Mouse (Mus musculus) heart, embryonic 10.5 days (tissue): ENCODE measurements around the gene Olfr187. TPM values are rescaled to one million over a fixed set of nuclear protein-coding genes. Genes with fewer than 3 reads are reported as not detected.
"Not testable (repeated sequence)": the region's sequence is repeated elsewhere in the genome, so short reads cannot be mapped to it uniquely, and the experiment has no call there.

Source experiments
- DNase-seq: peaks from one replicate; pipeline ENCODE4 v3.0.0-alpha.2; 2017; ENCODE audit warnings: low spot score
- H3K27ac ChIP-seq: fragments of 300-500 bp; sonication (generic); 2 replicates; pipeline ENCODE4 v1.5.1; 2016; ENCODE audit warnings: mild to moderate bottlenecking
- H3K27me3 ChIP-seq: fragments of 300-500 bp; sonication (generic); 2 replicates; pipeline ENCODE4 v1.6.1; 2016; ENCODE audit warnings: mild to moderate bottlenecking; ENCODE audit not compliant: poor library complexity, insufficient read depth, severe bottlenecking
- H3K36me3 ChIP-seq: fragments of 300-500 bp; sonication (generic); 2 replicates; pipeline ENCODE4 v1.6.1; 2016; ENCODE audit warnings: mild to moderate bottlenecking, moderate library complexity
- H3K4me1 ChIP-seq: fragments of 300-500 bp; sonication (generic); 2 replicates; pipeline ENCODE4 v1.6.1; 2016; ENCODE audit warnings: mild to moderate bottlenecking
- H3K4me3 ChIP-seq: fragments of 300-500 bp; sonication (generic); 2 replicates; pipeline ENCODE4 v1.5.1; 2016; ENCODE audit warnings: mild to moderate bottlenecking, moderate library complexity
- H3K9me3 ChIP-seq: fragments of 300-500 bp; sonication (generic); 2 replicates; pipeline ENCODE4 v1.6.1; 2016; ENCODE audit warnings: mild to moderate bottlenecking, moderate library complexity
- WGBS: fragments of 180-500 bp; shearing (Covaris S2); methylation state at CpG from one replicate; pipeline ENCODE4 v1.1.7; 2016; 5-methylcytosine and 5-hydroxymethylcytosine counted together
- polyA plus RNA-seq: library from polyadenylated mRNA; unstranded; fragments of >200 nt; fragmentation: Nextera tagmentation; extraction: Ambion mirVana; gene quantifications from 2 replicates; pipeline ENCODE4 v1.2.1, GENCODE M21; 2016

The Olfr187 gene
- polyA plus RNA-seq: not detected in 2 replicates

GRCm38 (mm10) chr16:59039710-59040109, at the start of gene Olfr187:
Gene Olfr187, minus strand, starts transcription at chr16:59039767.
- no peaks in the 10 kb centered on the region for H3K9me3 ChIP-seq
- no peaks in the 10 kb centered on the region for H3K27me3 ChIP-seq
- no peaks in the 10 kb centered on the region for H3K36me3 ChIP-seq
- WGBS: 84% methylated on average over 7 of the region's 7 CpGs
- no peak within 1 kb of the TSS for H3K4me3 ChIP-seq
- H3K4me1 ChIP-seq: no peaks in the 10 kb centered on the region
- no peak within 1 kb of the TSS for H3K27ac ChIP-seq
- DNase-seq: no peak

- H3K27me3 ChIP-seq, H3K36me3 ChIP-seq, H3K27ac ChIP-seq, H3K4me1 ChIP-seq, H3K4me3 ChIP-seq, DNase-seq, H3K9me3 ChIP-seq: not testable (repeated sequence)
- WGBS: 80% methylated on average over 2 of the region's 2 CpGs
Measured at GRCm38 (mm10) chr16:59081113-59081512, 41.5 kb upstream of the Olfr187 start.

GRCm38 (mm10) chr16:59077905-59078304, 38.3 kb upstream of the Olfr187 start, which contains the start of gene Olfr190:
Gene Olfr190, minus strand, starts transcription at chr16:59078005.
- WGBS: 80% methylated on average over 5 of the region's 5 CpGs
- DNase-seq: no peak
- Histone ChIP-seq H3K4me1 (no peaks in the 10 kb centered on the region), H3K9me3 (no peaks in the 10 kb centered on the region), H3K4me3 (no peak within 1 kb of the TSS), H3K27ac (no peak within 1 kb of the TSS), H3K27me3 (no peaks in the 10 kb centered on the region), H3K36me3 (no peaks in the 10 kb centered on the region)

- Histone ChIP-seq H3K4me3 (no peak overlapping the region), H3K9me3 (no peaks in the 10 kb centered on the region), H3K27me3 (no peaks in the 10 kb centered on the region), H3K4me1 (no peaks in the 10 kb centered on the region), H3K36me3 (no peaks in the 10 kb centered on the region), H3K27ac (no peak overlapping the region)
- DNase-seq: no peak
- WGBS: 92% methylated on average over 1 of the region's 1 CpGs
Measured at GRCm38 (mm10) chr16:59073520-59073919, 34.0 kb upstream of the Olfr187 start.

GRCm38 (mm10) chr16:59071755-59072154, 32.2 kb upstream of the Olfr187 start:
- no peak for DNase-seq
- Histone ChIP-seq H3K36me3 (no peaks in the 10 kb centered on the region), H3K4me3 (no peak overlapping the region), H3K27ac (no peak overlapping the region), H3K4me1 (no peaks in the 10 kb centered on the region), H3K9me3 (no peaks in the 10 kb centered on the region), H3K27me3 (no peaks in the 10 kb centered on the region)

- H3K4me3 ChIP-seq, H3K4me1 ChIP-seq, H3K27me3 ChIP-seq, H3K36me3 ChIP-seq, DNase-seq, H3K27ac ChIP-seq, H3K9me3 ChIP-seq: not testable (repeated sequence)
- 62% methylated on average over 3 of the region's 3 CpGs for WGBS
Measured at GRCm38 (mm10) chr16:59062411-59062810, 22.8 kb upstream of the Olfr187 start.

- H3K27me3 ChIP-seq, DNase-seq, H3K9me3 ChIP-seq, H3K27ac ChIP-seq, H3K4me1 ChIP-seq, H3K4me3 ChIP-seq, H3K36me3 ChIP-seq: not testable (repeated sequence)
- WGBS: 87% methylated on average over 2 of the region's 2 CpGs
Measured at GRCm38 (mm10) chr16:59049286-59049685, 9.7 kb upstream of the Olfr187 start.

GRCm38 (mm10) chr16:59048860-59049259, 9.3 kb upstream of the Olfr187 start:
- Histone ChIP-seq H3K9me3 (no peaks in the 10 kb centered on the region), H3K27me3 (no peaks in the 10 kb centered on the region), H3K27ac (no peak overlapping the region), H3K4me3 (no peak overlapping the region), H3K4me1 (no peaks in the 10 kb centered on the region), H3K36me3 (no peaks in the 10 kb centered on the region)
- WGBS: 74% methylated on average over 1 of the region's 1 CpGs
- DNase-seq: no peak

GRCm38 (mm10) chr16:59047579-59047978, 8.0 kb upstream of the Olfr187 start:
- H3K4me3 ChIP-seq: no peak overlapping the region
- no peak overlapping the region for H3K27ac ChIP-seq
- 57% methylated on average over 4 of the region's 4 CpGs for WGBS
- no peaks in the 10 kb centered on the region for H3K36me3 ChIP-seq
- no peaks in the 10 kb centered on the region for H3K27me3 ChIP-seq
- no peaks in the 10 kb centered on the region for H3K9me3 ChIP-seq
- no peak for DNase-seq
- H3K4me1 ChIP-seq: no peaks in the 10 kb centered on the region

- Histone ChIP-seq H3K4me1 (no peaks in the 10 kb centered on the region), H3K27me3 (no peaks in the 10 kb centered on the region), H3K27ac (no peak overlapping the region), H3K9me3 (no peaks in the 10 kb centered on the region), H3K36me3 (no peaks in the 10 kb centered on the region), H3K4me3 (no peak overlapping the region)
- WGBS: 78% methylated on average over 3 of the region's 3 CpGs
- DNase-seq: no peak
Measured at GRCm38 (mm10) chr16:59045835-59046234, 6.3 kb upstream of the Olfr187 start.

- WGBS: 85% methylated on average over 4 of the region's 4 CpGs
- H3K4me1 ChIP-seq: no peaks in the 10 kb centered on the region
- no peaks in the 10 kb centered on the region for H3K27me3 ChIP-seq
- H3K36me3 ChIP-seq: no peaks in the 10 kb centered on the region
- H3K9me3 ChIP-seq: no peaks in the 10 kb centered on the region
- DNase-seq: no peak
- no peak within 1 kb of the TSS for H3K27ac ChIP-seq
- H3K4me3 ChIP-seq: no peak within 1 kb of the TSS
Measured at GRCm38 (mm10) chr16:59030191-59030590, 9.4 kb downstream of the Olfr187 start, which contains the start of gene Olfr186. Gene Olfr186, minus strand, starts transcription at chr16:59030291.

- WGBS: 69% methylated on average over 2 of the region's 2 CpGs
- H3K4me3 ChIP-seq: no peak overlapping the region
- no peaks in the 10 kb centered on the region for H3K27me3 ChIP-seq
- H3K9me3 ChIP-seq: no peaks in the 10 kb centered on the region
- no peaks in the 10 kb centered on the region for H3K4me1 ChIP-seq
- no peak overlapping the region for H3K27ac ChIP-seq
- no peak for DNase-seq
- no peaks in the 10 kb centered on the region for H3K36me3 ChIP-seq
Measured at GRCm38 (mm10) chr16:59013357-59014018, 26.1 kb downstream of the Olfr187 start.

- DNase-seq: no peak
- Histone ChIP-seq H3K27ac (no peak overlapping the region), H3K9me3 (no peaks in the 10 kb centered on the region), H3K27me3 (no peaks in the 10 kb centered on the region), H3K4me3 (no peak overlapping the region), H3K36me3 (no peaks in the 10 kb centered on the region), H3K4me1 (no peaks in the 10 kb centered on the region)
Measured at GRCm38 (mm10) chr16:59007146-59007545, 32.4 kb downstream of the Olfr187 start.

- no peaks in the 10 kb centered on the region for H3K36me3 ChIP-seq
- no peaks in the 10 kb centered on the region for H3K4me1 ChIP-seq
- no peak within 1 kb of the TSS for H3K27ac ChIP-seq
- WGBS: 65% methylated on average over 2 of the region's 2 CpGs
- DNase-seq: no peak
- no peak within 1 kb of the TSS for H3K4me3 ChIP-seq
- no peaks in the 10 kb centered on the region for H3K9me3 ChIP-seq
- H3K27me3 ChIP-seq: no peaks in the 10 kb centered on the region
Measured at GRCm38 (mm10) chr16:58995057-58995456, 44.5 kb downstream of the Olfr187 start, which contains the start of gene Olfr183. Gene Olfr183, plus strand, starts transcription at chr16:58995357.
